Mouse (Mus musculus): ENCODE results near the gene Fxr2. TPM values are rescaled to one million over a fixed set of nuclear protein-coding genes. Genes with fewer than 3 reads are reported as not detected.

Gene Fxr2
- total RNA-seq (2021): 10 to 100 TPM; 87.3 to 98.6 TPM

DNA sequence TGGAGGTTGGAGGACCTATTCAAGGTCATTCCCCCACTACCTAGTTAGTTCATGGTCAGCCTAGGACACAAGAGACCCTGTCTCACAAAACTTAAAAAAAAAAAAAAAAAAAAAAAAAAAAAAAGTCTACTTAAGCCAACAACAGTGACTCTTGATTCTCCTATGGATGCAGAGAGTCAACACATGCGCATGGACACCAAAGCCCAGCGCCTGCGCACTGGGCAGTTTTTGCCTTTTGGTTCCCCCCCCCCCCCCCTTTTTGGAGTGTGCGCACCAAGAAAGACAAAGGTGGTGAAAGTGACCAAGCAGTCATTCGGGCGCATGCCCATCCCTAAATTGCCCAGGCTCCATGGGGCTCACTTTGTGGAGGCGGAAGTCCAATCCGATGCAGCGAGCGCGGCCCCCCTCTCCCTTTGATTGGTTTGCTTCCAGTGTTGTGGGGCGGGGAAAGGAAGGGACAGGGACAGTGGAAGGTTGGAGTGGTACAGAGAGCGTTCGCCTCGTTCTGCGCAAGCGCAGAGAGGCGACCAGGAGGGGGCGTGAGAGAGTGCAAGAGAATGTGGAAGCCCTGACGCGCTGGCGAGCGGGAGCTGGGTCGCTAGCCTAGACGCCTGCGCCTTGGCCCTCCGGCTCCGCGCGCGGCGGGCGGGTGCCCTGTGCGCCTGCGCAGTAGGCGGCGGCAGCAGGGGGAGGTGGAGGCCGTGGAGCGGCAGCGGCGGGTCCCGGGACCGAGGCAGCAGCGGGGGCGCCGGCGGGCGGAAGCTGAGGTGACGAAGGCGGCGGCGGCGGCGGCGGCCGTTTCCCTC is at the start of gene Fxr2:
Gene Fxr2 (plus strand): TSS at position 707 of the 806 bp plus-strand sequence.
- peak; percentile 100 for DNase-seq
- intact Hi-C loops (cut with DNase I): no loop called here

DNA sequence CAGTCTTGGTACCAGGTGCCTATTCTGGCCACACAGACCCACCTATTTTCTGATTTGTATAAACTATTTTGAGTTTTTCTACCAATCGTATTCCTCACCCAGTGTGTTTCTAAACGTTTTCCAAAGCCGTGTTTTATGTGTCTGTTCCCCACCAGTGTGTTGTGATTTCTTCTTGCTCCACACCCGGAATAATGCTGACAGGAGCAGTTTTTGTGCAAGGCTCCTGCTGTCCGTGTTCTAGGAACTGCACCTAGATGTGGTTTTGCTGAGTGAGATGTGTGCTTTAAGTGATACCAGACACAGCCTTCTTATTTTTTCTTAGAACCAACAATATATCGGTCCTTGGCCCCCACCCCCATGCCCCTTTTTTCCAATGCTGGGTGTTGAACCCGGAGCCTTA is 48.8 kb upstream of the Fxr2 start:
- intact Hi-C loops (cut with DNase I): no loop called here
- DNase-seq: no peak

DNA sequence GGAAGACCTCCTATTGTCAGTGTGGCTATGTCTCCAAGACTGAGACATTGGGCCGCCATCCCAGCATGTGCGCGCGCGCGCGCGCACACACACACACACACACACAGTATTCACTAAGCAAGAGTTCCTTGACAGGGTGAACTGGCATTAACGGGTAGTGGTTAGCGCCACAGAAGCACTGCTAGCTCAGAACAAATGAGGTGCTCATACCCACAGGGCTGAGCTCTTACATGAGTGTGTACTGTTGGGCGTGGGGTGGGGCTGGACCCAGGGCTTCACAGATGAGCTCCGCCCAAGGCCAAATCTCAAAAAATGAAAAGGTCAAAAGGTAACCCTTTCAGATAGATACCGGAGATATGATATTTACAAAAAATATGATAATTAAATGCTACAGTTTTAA is 47.9 kb upstream of the Fxr2 start:
- DNase-seq: no peak
- intact Hi-C loops (cut with DNase I): no loop called here

DNA sequence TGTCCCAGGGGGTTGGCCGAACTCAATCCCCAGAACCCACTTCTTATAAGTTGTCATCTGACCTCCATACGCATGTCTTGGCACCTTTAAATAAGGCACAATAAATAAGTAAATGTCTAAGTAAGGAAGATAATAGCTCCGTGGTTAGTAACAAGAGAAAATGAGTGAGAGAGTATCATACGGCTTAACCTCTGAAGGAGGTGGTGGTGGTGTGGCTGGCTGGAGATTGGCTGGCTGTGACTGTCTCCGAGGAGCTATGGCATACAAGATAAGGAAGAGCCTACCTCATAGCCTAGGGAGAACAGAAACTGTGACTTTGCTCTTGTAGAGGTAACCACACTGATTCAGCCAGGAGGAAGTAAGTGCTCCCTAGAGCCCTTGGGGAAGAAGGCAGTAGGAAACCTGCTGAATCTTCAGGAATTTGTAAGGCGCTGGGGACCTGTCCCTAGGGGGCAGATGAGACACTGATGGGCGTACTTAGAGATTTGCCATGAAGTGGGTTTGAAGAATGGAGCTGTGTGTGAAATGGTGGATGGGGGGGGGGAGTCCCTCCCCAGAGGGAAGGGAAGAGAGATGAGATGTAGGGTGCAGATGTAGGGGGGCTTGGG is 47.0 kb upstream of the Fxr2 start:
- no peak for DNase-seq
- intact Hi-C loops (cut with DNase I): no loop called here

DNA sequence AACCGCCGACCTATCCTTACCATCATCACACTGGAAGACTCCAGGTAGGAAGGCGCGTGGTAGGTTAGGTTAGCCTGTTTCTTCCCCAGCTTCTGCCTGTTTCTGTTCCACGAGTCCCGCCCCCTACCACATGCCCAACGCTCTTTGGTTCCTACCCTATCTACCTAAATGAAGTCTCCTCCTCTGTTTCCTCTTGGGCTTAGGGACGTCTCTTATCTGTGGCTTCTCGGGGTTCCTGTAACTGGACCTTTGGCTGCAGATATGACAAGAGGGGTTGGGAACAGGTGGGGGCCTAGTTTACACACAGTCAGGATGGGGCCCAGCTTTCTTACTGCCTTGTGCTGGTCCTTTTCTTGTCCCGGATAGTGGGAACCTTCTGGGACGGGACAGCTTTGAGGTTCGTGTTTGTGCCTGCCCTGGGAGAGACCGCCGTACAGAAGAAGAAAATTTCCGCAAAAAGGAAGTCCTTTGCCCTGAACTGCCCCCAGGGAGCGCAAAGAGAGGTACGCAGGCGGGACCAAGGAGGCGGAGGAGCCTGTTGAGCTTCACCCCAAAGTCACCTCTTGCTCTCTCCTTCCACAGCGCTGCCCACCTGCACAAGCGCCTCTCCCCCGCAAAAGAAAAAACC is 43.5 kb upstream of the Fxr2 start:
- intact Hi-C loops (cut with DNase I): no loop called here
- no peak for DNase-seq

DNA sequence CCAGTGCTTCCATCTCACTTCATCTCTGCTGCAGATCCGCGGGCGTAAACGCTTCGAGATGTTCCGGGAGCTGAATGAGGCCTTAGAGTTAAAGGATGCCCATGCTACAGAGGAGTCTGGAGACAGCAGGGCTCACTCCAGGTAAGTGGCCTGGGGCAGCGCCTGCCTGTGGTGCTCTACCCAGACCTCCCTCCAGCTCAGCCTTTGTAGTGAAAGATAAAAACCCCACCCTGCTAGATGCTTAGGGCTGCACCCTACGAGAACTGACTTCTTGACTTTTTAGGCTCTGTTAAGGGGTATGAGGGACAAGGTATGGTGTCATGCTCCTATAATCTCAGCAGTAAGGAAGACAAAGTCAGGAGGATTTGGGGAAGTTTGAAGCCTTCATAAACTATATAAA is 42.2 kb upstream of the Fxr2 start:
- intact Hi-C loops (cut with DNase I): no loop called here
- no peak for DNase-seq

DNA sequence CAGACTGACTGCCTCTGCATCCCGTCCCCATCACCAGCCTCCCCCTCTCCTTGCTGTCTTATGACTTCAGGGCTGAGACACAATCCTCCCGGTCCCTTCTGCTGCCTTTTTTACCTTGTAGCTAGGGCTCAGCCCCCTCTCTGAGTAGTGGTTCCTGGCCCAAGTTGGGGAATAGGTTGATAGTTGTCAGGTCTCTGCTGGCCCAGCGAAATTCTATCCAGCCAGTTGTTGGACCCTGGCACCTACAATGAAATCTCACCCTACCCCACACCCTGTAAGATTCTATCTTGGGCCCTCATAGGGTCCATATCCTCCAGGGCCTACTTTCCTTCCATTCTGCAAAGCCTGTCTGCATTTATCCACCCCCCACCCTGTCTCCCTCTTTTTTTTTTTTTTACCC is 41.4 kb upstream of the Fxr2 start:
- no peak for DNase-seq
- intact Hi-C loops (cut with DNase I): no loop called here

DNA sequence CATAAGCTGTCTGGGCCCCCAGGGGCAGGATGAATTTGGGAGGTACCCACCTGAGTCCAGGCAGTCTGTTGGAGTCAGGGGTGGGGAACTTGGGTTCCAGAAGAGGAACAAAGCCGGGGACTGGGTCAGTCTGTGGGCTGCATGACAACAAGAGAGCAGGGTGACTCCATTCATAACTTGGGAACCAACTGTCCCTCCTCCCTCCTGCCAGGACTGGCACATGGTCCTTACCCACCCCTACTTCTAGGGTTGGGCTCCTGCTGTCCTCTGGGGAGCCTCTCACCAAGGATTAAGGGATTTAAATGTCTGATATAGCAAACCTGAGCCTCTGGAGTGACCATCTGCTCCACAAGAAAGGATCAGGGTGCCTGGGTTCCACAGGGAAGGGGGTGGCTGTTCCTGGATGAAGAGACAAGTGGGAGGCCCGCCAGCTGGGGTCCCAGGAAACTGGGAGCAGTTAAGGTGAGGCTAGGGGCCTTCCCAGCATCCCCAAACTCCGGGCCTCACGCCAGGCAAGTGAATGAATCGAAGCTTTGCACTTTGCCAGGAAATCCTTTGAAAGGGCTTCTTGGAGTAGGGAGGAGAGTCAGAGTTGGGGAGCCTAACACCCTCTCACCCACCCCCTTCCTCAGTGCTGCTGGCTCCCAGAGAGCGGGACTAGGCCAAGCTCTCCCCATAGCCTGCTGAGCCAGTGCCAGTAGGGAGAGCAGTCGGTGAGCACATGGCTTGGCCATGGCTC is 40.7 kb upstream of the Fxr2 start:
- DNase-seq: no peak

DNA sequence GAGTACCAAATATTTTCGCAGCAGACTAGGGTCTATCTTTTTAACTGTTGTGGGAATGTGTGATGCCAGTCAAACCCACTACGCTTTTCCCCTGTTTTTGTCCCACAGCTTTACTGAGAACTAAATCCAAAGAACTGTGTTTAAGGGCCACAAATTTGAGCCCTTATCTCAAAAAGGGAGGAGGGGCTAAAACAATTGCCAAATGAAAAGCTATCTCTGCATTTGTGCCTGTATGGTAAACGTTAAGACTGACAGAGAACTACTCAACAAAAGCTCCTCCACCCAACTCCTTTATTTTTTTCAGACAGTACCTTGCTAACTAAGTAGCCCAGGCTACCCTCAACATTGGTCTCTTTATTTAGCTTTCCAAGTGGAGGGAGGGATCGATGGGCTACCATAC is 40.0 kb upstream of the Fxr2 start:
- intact Hi-C loops (cut with DNase I): no loop called here

More for the DNA sequence above, 40.7 kb upstream of the Fxr2 start:
- intact Hi-C loops (cut with DNase I): no loop called here

DNA sequence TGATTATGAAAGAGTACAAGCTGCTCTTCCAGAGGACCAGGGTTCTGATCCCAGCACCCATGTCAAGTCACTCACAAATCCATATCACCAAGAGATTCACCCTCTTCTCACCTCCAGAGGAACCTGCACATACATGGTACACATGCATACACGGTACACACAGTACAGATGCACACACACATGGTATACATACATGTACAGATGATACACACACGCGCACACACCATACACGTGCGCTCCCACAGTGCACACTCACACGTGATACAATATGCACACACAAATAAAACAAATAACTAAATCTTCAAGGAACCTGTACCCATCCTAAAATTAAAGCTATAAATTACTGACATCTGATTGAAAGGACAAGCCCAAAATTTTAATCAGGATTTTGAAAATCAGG is 37.9 kb upstream of the Fxr2 start:
- DNase-seq: no peak
- intact Hi-C loops (cut with DNase I): no loop called here

More for the DNA sequence above, 40.0 kb upstream of the Fxr2 start:
- DNase-seq: no peak

DNA sequence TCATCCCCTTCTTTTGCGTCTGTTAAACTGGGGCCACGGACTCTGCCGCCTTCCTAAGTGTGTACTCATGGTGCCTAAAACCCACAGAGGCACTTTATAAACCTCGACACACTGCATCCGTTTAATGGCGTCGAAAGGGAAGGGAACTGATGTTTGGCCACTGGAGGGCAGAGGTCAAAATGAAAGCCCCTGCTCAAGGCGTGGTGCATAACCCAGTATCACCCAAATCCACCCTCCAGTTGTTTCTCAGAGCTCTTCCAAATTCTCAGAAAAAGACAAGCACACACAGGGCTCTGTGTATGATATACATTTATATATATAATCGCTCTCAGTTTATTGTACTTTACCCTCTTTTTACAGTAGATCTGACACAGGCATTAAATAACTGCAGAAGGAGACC is 33.4 kb upstream of the Fxr2 start:
- DNase-seq: no peak
- intact Hi-C loops (cut with DNase I): no loop called here

DNA sequence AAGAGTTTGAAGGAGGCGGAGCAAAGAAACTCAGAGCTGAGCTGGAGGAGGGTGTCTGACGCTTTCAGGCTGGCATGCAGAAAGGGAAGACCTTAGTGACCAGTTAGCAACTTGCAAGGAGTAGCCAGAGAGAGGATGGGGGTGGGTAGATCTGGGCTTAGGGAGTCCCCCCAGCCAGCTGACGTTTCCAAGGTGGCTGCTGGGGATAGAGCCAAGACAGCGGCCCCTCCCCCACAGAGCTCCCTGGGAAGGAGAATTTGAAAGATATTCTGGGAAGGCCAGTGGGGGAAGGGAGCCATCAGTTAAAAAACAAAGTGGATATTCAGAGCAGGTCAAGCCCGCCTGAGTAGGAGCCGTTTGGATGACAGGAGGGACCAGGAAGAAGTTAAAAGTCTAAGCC is 32.7 kb upstream of the Fxr2 start:
- intact Hi-C loops (cut with DNase I): loop anchor here (2.0 kb wide), 1 partner anchor 17 kb away; no protein-coding TSS in a partner anchor
- DNase-seq: peak in 1 of 2 experiments; percentile 52

DNA sequence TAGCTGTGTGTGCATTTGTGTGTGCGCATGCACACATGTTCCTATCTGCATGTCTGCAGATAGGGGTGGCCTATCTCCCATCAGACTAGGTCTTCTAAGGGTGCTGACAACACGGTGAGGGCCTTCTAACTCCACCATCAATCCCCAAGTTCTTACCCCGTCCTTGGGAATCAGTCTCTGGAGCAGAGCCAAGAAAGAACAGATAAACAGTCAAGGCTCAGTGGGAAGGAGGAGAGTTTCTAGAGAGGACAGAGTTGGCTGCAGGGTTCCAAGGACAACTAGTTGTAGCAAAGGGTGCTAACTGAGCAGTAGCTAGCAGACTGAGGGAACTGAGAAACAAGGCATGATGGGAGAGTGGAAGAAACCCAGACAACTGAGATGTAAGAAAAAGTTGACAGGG is 31.0 kb upstream of the Fxr2 start:
- intact Hi-C loops (cut with DNase I): loop anchor here (2.0 kb wide), 1 partner anchor 19 kb away; no protein-coding TSS in a partner anchor
- DNase-seq: no peak

DNA sequence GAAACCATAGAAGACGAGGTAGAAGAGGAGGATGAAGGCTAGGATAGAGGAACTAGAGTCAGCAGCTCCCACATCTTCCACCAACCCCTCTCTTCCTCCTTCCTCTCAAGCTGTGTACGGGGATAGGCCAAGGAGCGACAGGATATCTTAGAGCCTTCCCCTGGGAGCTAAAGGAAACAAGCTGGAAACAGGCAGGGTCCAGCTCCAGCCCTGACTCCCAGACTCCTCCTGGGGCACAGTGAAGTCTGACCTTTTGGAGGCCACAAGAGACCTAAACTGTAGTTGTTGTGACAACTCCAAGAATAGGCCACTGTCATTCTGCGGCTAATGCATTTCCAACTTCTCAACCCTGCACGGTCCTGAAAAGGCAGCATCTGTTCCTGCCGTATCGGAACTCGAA is 29.3 kb upstream of the Fxr2 start:
- intact Hi-C loops (cut with DNase I): no loop called here
- DNase-seq: no peak

DNA sequence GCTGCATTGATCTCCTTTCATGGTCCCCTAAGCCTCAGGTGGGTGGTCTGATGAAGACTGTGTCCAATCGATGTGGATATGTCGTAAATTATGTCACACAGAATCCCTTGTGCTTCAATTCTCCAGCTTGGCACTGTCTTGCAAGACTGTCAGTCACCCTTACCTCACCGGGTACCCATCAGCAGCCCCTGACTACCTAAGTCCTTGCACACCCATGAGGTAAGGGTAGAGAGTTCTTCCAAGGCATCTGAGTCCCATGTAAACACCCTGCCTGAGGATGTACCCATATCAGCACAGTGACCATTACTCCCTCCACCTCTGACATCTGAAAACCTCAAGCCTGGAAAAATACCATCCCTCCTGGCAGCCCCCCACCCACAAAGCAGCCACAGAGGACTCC is 28.4 kb upstream of the Fxr2 start:
- intact Hi-C loops (cut with DNase I): no loop called here
- no peak for DNase-seq

DNA sequence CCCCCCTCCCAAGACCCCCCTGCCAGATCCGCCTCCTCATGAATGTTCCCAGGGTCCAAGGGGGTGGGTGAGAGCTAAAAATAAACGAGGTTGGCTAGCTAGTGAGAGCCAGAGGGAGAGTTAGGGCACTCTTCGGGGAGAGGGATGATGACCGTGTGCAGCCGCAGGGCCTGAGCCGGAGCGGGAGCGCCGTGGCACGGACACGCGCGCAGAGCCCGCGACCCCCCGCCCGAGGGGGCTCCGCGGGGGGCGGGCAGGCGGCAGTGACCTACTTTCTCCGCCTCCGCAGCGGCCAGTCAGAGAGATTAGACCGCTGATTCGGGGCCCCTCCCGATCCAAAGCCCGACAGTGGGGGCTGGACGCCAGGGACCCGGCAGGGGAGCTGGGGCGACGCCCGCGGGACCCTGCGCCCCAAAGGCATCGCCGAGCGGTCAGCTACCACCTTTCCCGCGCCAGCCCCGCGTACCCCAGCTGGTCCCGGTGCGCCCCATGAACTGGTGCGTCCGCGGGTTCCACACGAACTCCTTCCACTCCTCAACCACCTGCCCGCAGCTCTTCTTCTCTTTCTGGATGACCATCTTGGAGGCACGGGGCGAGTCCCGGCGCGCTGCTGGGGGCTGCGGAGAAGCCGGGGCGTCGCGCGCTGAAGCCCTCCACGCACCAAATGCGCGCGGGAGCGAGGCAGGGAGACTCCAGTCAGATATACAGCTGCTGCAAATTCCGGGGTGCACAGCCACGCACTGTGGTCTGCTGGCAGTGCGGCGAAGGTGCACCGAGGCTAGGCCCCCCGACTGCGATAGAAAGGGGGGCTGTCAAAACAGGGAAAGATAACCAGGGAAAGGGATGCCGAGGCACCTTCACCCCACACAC is 27.8 kb upstream of the Fxr2 start:
- no peak for DNase-seq
- intact Hi-C loops (cut with DNase I): no loop called here

DNA sequence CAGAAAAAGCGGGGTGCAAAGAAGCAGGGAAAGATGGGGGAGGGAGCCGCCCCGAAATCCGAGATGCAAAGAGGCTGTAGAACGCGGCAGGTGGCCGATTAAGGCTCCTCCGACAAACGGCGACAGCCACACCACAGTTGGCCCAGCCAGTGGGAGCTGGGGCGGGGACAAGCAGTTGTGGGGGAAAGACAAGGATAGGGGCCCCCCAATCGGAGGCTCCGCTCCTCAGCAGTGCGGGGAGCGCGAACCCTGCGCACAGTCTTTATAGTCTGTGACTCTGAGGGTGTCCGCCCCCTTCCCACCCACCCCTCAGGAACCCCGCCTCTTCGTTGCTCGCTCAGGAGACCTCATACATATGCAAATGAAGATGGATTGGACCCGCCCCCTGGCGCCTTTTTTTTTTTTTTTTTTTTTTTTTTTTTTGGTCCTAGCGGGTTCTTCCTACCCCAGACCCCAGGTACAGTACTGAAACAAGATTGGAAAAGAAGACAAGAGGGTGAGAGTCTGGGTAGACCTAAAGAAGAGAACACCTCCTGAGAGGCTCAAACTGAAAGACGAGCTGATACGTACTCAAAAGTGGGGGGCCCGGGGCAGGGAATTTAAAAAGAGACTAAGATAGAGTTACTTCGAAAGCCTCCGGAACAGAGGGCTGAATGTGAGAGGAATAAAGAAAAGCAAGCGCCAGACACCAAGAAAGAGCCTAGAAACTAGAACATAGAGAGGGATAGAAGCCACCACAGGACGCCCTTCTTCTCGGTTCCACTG is 26.9 kb upstream of the Fxr2 start, which contains the start of gene Atp1b2:
Gene Atp1b2 (minus strand): TSS at position 217 of the 765 bp plus-strand sequence.
- intact Hi-C loops (cut with DNase I): no loop called here
- DNase-seq: peak; percentile 69 to 73

DNA sequence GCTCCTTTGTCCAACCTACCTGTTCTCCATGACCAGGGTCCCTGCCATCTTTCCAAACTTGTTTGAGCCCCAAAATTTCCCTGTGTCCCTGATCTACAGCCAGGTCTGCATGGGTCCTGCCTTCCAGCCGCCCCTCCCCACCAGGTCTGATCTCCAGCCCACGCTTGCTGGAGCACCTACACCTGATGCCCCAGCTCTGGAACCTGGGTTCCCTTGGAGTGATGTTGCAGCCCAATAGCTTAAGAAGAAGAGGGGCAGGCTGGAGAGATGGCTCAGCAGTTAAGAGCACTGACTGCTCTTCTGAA is 26.3 kb upstream of the Fxr2 start:
- intact Hi-C loops (cut with DNase I): no loop called here
- no peak for DNase-seq

DNA sequence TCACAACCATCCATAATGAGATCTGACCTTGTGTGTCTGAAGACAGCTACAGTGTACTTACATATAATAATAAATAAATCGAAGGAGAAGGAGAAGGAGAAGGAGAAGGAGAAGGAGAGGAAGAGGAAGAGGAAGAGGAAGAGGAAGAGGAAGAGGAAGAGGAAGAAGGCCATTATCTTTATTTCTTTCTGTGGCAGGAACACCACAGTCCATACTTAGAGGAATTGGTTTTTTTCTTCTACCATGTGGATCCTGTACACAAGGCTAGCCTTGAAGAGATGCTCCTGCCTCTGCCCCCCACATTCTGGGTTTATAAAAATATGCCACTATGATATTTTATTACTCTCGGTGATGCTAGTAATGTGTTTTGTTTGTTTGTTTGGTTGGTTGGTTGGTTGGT is 26.0 kb upstream of the Fxr2 start:
- DNase-seq: no peak
- intact Hi-C loops (cut with DNase I): no loop called here

DNA sequence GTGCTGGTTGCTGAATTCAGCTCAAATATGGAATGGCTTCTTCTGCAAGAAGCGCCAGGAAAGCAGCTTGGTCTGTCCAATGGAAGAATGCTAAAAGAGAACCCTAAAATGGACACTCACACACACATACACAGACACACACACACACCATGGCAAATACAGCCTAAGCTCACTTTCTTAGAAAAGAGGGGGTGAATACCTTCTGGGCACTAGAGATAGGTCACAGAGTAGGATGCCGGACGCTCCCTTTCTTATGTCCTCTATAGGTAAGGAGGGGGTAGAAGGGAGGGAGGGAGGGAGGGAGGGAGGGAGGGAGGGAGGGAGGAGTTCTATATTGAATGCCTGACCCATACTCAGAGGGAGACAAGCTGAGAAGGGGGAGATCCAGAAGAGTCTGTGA is 24.3 kb upstream of the Fxr2 start:
- no peak for DNase-seq
- intact Hi-C loops (cut with DNase I): no loop called here

All from heart, postnatal 36 days (tissue).